Mouse (Mus musculus) liver, embryonic 12.5 days (tissue): ENCODE measurements around the gene Spock1. TPM values are rescaled to one million over a fixed set of nuclear protein-coding genes. Genes with fewer than 3 reads are reported as not detected.

Source experiments
- ATAC-seq: fragments of 200-750 bp; cut with Nextera tagmentation; 2 replicates; pipeline ENCODE4 v1.8.0; 2017; ENCODE audit warnings: moderate number of reproducible peaks, mild to moderate bottlenecking, moderate library complexity
- H3K27ac ChIP-seq: fragments of 300-500 bp; sonication (generic); 2 replicates; pipeline ENCODE4 v1.5.1; 2016; ENCODE audit warnings: mild to moderate bottlenecking
- H3K27me3 ChIP-seq: fragments of 300-500 bp; sonication (generic); replicated peaks from 2 replicates; pipeline ENCODE4 v1.6.1; 2016; ENCODE audit warnings: mild to moderate bottlenecking, moderate library complexity
- H3K36me3 ChIP-seq: fragments of 300-500 bp; sonication (generic); 2 replicates; pipeline ENCODE4 v1.6.1; 2016; ENCODE audit warnings: mild to moderate bottlenecking, moderate library complexity
- H3K4me1 ChIP-seq: fragments of 300-500 bp; sonication (generic); 2 replicates; pipeline ENCODE4 v1.6.1; 2016
- H3K4me2 ChIP-seq: fragments of 300-500 bp; sonication (generic); 2 replicates; pipeline ENCODE4 v1.6.1; 2016; ENCODE audit warnings: mild to moderate bottlenecking, moderate library complexity
- H3K4me3 ChIP-seq: fragments of 300-500 bp; sonication (generic); 2 replicates; pipeline ENCODE4 v1.5.1; 2016; ENCODE audit warnings: mild to moderate bottlenecking, moderate library complexity
- H3K9ac ChIP-seq: fragments of 300-500 bp; sonication (generic); 2 replicates; pipeline ENCODE4 v1.6.1; 2016; ENCODE audit warnings: mild to moderate bottlenecking, moderate library complexity
- H3K9me3 ChIP-seq: fragments of 300-500 bp; sonication (generic); replicated peaks from 2 replicates; pipeline ENCODE4 v1.6.1; 2016; ENCODE audit warnings: mild to moderate bottlenecking, moderate library complexity
- WGBS: fragments of 180-500 bp; shearing (Covaris S2); methylation state at CpG from one replicate; pipeline ENCODE4 v1.1.7; 2016; ENCODE audit not compliant: insufficient replicate concordance; 5-methylcytosine and 5-hydroxymethylcytosine counted together
- polyA plus RNA-seq: library from polyadenylated mRNA; unstranded; fragments of >200 nt; fragmentation: Nextera tagmentation; extraction: Ambion mirVana; gene quantifications from 2 replicates; pipeline ENCODE4 v1.2.1, GENCODE M21; 2016

Spock1 gene
- polyA plus RNA-seq, 1 experiment from 2014 or later: 0.27 TPM

DNA sequence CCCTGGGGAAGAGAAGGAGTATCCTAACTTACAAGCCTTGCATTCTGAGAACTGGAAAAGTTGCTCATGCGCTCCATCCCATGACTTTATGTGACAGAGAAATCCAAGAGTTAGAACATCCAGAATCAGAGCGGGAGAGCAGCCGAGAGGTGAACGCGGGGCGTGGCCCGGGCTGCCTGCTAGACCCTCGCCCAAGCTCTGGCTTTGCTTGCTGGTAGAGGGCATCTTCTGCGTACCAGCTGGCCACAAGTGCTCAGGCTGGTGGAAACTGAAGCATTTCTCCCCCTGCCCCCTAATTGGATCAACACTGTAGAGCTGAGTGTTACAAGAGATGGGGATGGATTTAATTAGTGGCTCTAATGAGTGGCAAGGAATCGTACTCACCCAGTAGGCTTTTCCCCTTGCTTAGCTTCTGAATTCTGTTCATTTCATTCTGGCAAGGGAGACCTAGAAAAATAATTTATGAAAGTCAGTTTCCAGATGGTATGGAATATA lies 472.4 kb downstream of the Spock1 start:
- H3K4me3 ChIP-seq: no peak overlapping the region
- H3K9me3 ChIP-seq: peaks cover 7% of the 10 kb centered on the region; the same call in 1 of the 2 replicates
- no peak for ATAC-seq
- no peaks in the 10 kb centered on the region for H3K4me1 ChIP-seq
- no peak overlapping the region for H3K9ac ChIP-seq
- H3K27me3 ChIP-seq: no peaks in the 10 kb centered on the region
- no peak overlapping the region for H3K27ac ChIP-seq
- no peaks in the 10 kb centered on the region for H3K36me3 ChIP-seq
- 74% methylated on average over 10 of the region's 10 CpGs for WGBS
- no peak overlapping the region for H3K4me2 ChIP-seq

GRCm38 (mm10) chr13:57433848-57434247 lies 474.3 kb downstream of the Spock1 start:
- ATAC-seq: no peak
- 80% methylated on average over 4 of the region's 4 CpGs for WGBS
- no peak overlapping the region for H3K4me3 ChIP-seq
- no peaks in the 10 kb centered on the region for H3K36me3 ChIP-seq
- no peak overlapping the region for H3K27ac ChIP-seq
- no peak overlapping the region for H3K4me2 ChIP-seq
- no peaks in the 10 kb centered on the region for H3K27me3 ChIP-seq
- peaks cover 7% of the 10 kb centered on the region; the same call in 1 of the 2 replicates for H3K9me3 ChIP-seq
- no peak overlapping the region for H3K9ac ChIP-seq
- no peaks in the 10 kb centered on the region for H3K4me1 ChIP-seq

GRCm38 (mm10) chr13:57431815-57432214 lies 476.3 kb downstream of the Spock1 start:
- no peak for ATAC-seq
- 76% methylated on average over 4 of the region's 4 CpGs for WGBS

DNA sequence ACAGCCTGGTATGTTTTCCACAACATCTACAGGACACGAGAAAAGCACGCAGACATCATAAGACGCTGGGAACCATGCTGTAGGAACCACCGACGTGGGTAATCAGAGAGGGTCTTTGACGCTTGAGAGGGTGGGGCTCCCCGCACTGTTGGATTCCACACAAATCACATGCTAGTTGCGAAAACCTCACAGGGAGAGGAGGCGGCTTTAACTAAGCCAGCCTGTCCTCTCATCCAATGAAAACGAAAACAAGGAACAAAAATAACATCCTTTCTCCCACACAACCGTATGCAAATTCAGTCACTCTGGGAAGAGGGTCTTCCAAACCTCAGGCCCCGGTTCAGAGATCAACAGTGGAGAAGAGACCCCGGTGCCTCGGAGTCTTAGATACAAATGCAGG lies 479.3 kb downstream of the Spock1 start:
- Histone ChIP-seq H3K27ac (no peak overlapping the region), H3K36me3 (no peaks in the 10 kb centered on the region), H3K4me1 (no peaks in the 10 kb centered on the region), H3K9ac (no peak overlapping the region), H3K4me2 (no peak overlapping the region), H3K9me3 (peaks cover 5% of the 10 kb centered on the region; the same call in 1 of the 2 replicates), H3K27me3 (no peaks in the 10 kb centered on the region), H3K4me3 (no peak overlapping the region)
- ATAC-seq: no peak
- WGBS: 60% methylated on average over 14 of the region's 14 CpGs

More at GRCm38 (mm10) chr13:57431815-57432214, 476.3 kb downstream of the Spock1 start:
- Histone ChIP-seq H3K9ac (no peak overlapping the region), H3K4me2 (no peak overlapping the region), H3K4me1 (no peaks in the 10 kb centered on the region), H3K27ac (no peak overlapping the region), H3K36me3 (no peaks in the 10 kb centered on the region), H3K9me3 (peaks cover 7% of the 10 kb centered on the region; the same call in 1 of the 2 replicates), H3K4me3 (no peak overlapping the region), H3K27me3 (no peaks in the 10 kb centered on the region)

DNA sequence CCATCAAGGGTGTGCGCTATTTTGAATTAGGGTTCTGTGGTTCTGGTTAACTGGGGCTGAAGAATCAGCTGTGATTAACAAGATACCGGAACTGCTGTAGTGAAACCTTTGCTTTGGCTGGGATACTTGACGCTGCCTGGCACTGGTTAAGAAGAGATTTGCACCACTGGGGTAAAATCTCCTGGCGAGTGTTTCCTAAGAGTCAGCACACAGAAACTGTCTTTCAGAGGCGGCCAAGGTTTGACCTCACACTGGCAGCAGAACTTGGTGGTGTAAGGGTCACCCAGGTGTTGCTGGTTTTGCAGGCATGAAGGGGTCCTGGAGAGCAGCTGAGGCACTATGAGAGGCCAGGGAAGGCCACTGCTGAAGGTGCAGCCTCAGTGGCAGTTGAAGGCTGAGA lies 489.4 kb downstream of the Spock1 start:
- no peak for ATAC-seq
- H3K9ac ChIP-seq: no peak overlapping the region
- H3K9me3 ChIP-seq: no peaks in the 10 kb centered on the region; the same call in 1 of the 2 replicates
- H3K27me3 ChIP-seq: no peaks in the 10 kb centered on the region
- WGBS: 68% methylated on average over 5 of the region's 5 CpGs
- no peak overlapping the region for H3K27ac ChIP-seq
- H3K4me1 ChIP-seq: no peaks in the 10 kb centered on the region
- no peak overlapping the region for H3K4me3 ChIP-seq
- no peaks in the 10 kb centered on the region for H3K36me3 ChIP-seq
- no peak overlapping the region for H3K4me2 ChIP-seq

DNA sequence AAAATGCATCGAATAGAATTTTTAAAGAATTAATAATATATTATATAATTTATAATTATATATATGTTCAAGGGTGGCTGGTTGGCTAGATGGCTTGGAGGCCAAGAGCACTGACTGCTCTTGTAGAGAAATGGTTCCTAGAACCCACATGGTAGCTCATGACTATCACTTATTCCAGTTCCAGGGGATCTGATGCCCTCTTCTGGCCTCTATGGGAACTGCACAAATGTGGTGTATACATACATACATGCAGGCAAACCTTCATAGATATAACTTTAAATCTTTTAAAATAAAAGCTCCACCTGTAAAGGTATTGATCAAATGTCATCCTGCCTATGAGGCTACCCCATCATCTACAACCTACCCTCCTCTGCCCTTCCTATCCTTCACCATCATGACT lies 493.4 kb downstream of the Spock1 start:
- no peak for ATAC-seq

DNA sequence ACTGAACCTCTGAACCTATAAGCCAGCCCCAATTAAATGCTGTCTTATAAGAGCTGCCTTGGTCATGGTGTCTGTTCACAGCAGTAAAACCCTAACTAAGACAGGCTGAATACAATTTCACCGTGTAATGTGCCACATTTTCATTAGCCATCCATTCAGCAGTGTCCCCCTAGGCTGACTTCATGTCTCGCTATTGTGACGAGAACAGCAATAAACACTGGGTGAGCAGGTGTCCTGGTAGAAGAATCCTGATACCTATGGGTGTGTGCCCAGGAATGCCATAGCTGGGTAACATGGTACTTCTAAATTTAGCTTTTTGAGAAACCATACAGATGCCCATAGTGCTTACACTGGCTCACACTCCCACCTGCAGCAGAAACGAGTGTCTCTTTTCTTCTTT lies 500.5 kb downstream of the Spock1 start:
- Histone ChIP-seq H3K36me3 (no peaks in the 10 kb centered on the region), H3K9me3 (no peaks in the 10 kb centered on the region), H3K4me1 (no peaks in the 10 kb centered on the region), H3K4me3 (no peak overlapping the region), H3K27me3 (no peaks in the 10 kb centered on the region), H3K9ac (no peak overlapping the region), H3K27ac (no peak overlapping the region), H3K4me2 (no peak overlapping the region)
- no peak for ATAC-seq
- WGBS: 72% methylated on average over 4 of the region's 4 CpGs

More for the DNA sequence above, 493.4 kb downstream of the Spock1 start:
- Histone ChIP-seq H3K27me3 (no peaks in the 10 kb centered on the region), H3K36me3 (no peaks in the 10 kb centered on the region), H3K4me1 (no peaks in the 10 kb centered on the region), H3K4me2 (no peak overlapping the region), H3K9ac (no peak overlapping the region), H3K27ac (no peak overlapping the region), H3K4me3 (no peak overlapping the region), H3K9me3 (no peaks in the 10 kb centered on the region; the same call in 1 of the 2 replicates)
- WGBS: 91% methylated on average over 1 of the region's 1 CpGs

GRCm38 (mm10) chr13:57402386-57402785 lies 505.7 kb downstream of the Spock1 start:
- no peak for ATAC-seq
- no peaks in the 10 kb centered on the region for H3K27me3 ChIP-seq
- no peaks in the 10 kb centered on the region for H3K4me1 ChIP-seq
- H3K9me3 ChIP-seq: no peaks in the 10 kb centered on the region
- no peak overlapping the region for H3K9ac ChIP-seq
- WGBS: 64% methylated on average over 7 of the region's 7 CpGs
- no peak overlapping the region for H3K4me2 ChIP-seq
- no peaks in the 10 kb centered on the region for H3K36me3 ChIP-seq
- no peak overlapping the region for H3K4me3 ChIP-seq
- H3K27ac ChIP-seq: no peak overlapping the region

DNA sequence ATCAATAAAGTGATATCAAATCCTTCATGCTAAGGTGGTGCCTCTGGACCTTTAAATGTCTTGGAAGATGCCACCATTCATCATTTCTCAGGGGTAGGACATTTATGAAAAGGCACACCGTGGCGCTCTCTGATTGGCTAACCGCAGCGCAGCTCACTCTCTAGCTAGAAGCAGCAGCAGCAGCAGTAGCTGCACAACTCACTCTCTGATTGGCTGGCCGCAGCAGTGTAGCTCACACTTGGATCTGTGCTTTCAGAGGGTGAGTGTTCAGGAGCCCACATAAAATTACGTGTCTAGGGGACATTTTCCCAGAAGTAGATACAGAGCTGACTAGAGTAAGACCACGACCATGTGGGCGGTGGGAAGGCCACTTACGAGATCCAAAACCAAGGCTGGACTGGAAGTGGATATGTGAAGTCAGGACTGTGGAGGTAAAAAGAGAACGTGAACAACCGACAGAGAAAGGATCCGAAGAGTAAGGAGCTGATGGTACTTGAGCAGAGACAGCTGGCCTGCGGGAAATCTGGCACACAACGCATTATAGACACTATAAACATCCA lies 535.9 kb downstream of the Spock1 start:
- H3K36me3 ChIP-seq: no peaks in the 10 kb centered on the region
- WGBS: 73% methylated on average over 14 of the region's 14 CpGs
- ATAC-seq: no peak
- H3K27me3 ChIP-seq: no peaks in the 10 kb centered on the region
- no peaks in the 10 kb centered on the region for H3K4me1 ChIP-seq
- H3K9ac ChIP-seq: no peak overlapping the region
- H3K27ac ChIP-seq: no peak overlapping the region
- H3K4me3 ChIP-seq: no peak overlapping the region
- H3K4me2 ChIP-seq: no peak overlapping the region
- H3K9me3 ChIP-seq: no peaks in the 10 kb centered on the region

Other genes starting within 250 kb of the Spock1 start
- gene Klhl3, start 205.3 kb upstream of the Spock1 start, polyA plus RNA-seq: 1.3 and 1.5 TPM in 2 replicates
- gene Hnrnpa0, start 220.2 kb upstream of the Spock1 start, polyA plus RNA-seq: 12.6 and 13.7 TPM in 2 replicates
- gene Idnk, start 249.3 kb upstream of the Spock1 start, polyA plus RNA-seq: 24.6 and 25.8 TPM in 2 replicates